Comparison of ENCODE assay signal across 24 mouse cellular contexts in the genomic region with DNA sequence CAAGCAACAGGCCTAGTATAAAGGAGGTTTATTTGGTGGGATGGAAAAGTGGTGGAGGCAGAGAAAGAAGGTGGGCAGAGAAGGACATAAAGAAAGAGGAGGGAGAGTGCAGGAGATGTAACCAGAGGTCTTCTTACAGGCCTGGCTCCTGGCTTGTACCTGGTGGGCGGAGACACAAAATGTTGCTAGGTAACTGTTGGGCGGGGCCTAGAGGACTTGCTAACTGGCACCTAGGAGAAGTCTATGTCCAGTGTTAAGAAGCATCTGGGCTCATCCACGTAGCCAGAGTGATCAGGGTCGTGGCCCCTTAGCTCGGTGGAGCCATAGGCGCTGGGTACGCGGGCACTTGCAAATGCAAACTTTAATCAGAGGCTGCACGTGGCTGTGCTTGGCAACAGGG. TPM values are rescaled to one million over a fixed set of nuclear protein-coding genes. Genes with fewer than 3 reads are reported as not detected.
DNase-seq lines count a peak whose midpoint lies in the region; ATAC-seq and TF ChIP-seq lines count a peak whose summit lies in the region.
"Had no signal": no experiment of that assay in that cellular context is flagged by ENCODE, and none has a peak within 500 bp of the region (broad histone marks: within the 10 kb centered on the region; RNA-seq: fewer than 3 reads in every experiment).

No protein-coding gene starts in this region.

- TF ChIP-seq EP300 in stomach, postnatal 0 days (optimal IDR thresholded peaks at IDR 0.05): no peak

- no peak for TF ChIP-seq CTCF in stomach, postnatal 0 days (IDR thresholded peaks at IDR 0.05; ENCODE audit: low read depth)

- H3K27me3 ChIP-seq in hindbrain, embryonic 10.5 days (ENCODE audit: insufficient read depth, poor library complexity, severe bottlenecking): 0 out of 2 replicates have a peak, but pooled peaks cover 14% of the 10 kb centered on the region
- no peaks in the 10 kb centered on the region for H3K27me3 ChIP-seq in hindbrain, embryonic 16.5 days (replicated peaks; ENCODE audit: control insufficient read depth, insufficient read depth, low read length)
- peaks cover 20% of the 10 kb centered on the region for H3K27me3 ChIP-seq in megakaryocyte, embryonic 14.5 days (replicated peaks)
- H3K27me3 ChIP-seq in stomach, postnatal 0 days (ENCODE audit: control insufficient read depth, insufficient read depth, low read length): no peaks in the 10 kb centered on the region
- H3K27me3 ChIP-seq: embryonic facial prominence, embryonic 12.5 days; forebrain, embryonic 13.5 days; hindbrain, embryonic 15.5 days; intestine, embryonic 15.5 days had no signal

- peaks cover 39% of the 10 kb centered on the region for H3K4me1 ChIP-seq in hindbrain, embryonic 10.5 days (replicated peaks)
- peaks cover 11% of the 10 kb centered on the region for H3K4me1 ChIP-seq in hindbrain, embryonic 16.5 days (ENCODE audit: control insufficient read depth, insufficient read depth, low read depth, low read length)
- peaks cover 95% of the 10 kb centered on the region for H3K4me1 ChIP-seq in megakaryocyte, embryonic 14.5 days
- H3K4me1 ChIP-seq in stomach, postnatal 0 days (replicated peaks; ENCODE audit: control insufficient read depth, insufficient read depth): no peaks in the 10 kb centered on the region
- H3K4me1 ChIP-seq: embryonic facial prominence, embryonic 12.5 days; intestine, embryonic 15.5 days had no signal

- DNase-seq in hindbrain, embryonic 10.5 days (ENCODE audit: low spot score): no peak
- DNase-seq in ZHBTc4 (ENCODE audit: low read depth, low spot score): peak; percentile 45
- DNase-seq in stomach, postnatal 0 days (ENCODE audit: low spot score): no peak
- DNase-seq in layer of hippocampus, adult 18-20 months (ENCODE audit: low spot score in 2 of 2): no peak
- DNase-seq: adrenal gland, adult 2 months; cerebellum, adult 18-20 months; cerebellum, postnatal 25 days; gastrocnemius, adult 2 months; heart, postnatal 4 days; kidney, postnatal 14 days; left cerebral cortex, postnatal 4 days; lung, postnatal 4 days; thymus, postnatal 4 days had no signal

- H3K4me3 ChIP-seq in hindbrain, embryonic 10.5 days: no peak overlapping the region
- no peak overlapping the region for H3K4me3 ChIP-seq in hindbrain, embryonic 16.5 days (ENCODE audit: low read length)
- H3K4me3 ChIP-seq in megakaryocyte, embryonic 14.5 days (replicated peaks): peak overlapping the region; percentile 54
- H3K4me3 ChIP-seq in stomach, postnatal 0 days (ENCODE audit: low read depth, low read length): no peak overlapping the region
- H3K4me3 ChIP-seq: embryonic facial prominence, embryonic 12.5 days; forebrain, embryonic 13.5 days; gastrocnemius, adult 2 months; heart, embryonic 15.5 days; hindbrain, embryonic 15.5 days; intestine, embryonic 15.5 days; limb, embryonic 15.5 days; midbrain, embryonic 10.5 days had no signal

- WGBS in hindbrain, embryonic 10.5 days: 54% methylated on average over 9 of the region's 9 CpGs
- WGBS in hindbrain, embryonic 16.5 days: 55% methylated on average over 9 of the region's 9 CpGs
- WGBS in stomach, postnatal 0 days: 63% methylated on average over 9 of the region's 9 CpGs

- H3K27ac ChIP-seq in hindbrain, embryonic 10.5 days: 0 out of 2 replicates have a peak overlapping the region, but pooled peaks have one; percentile 29
- H3K27ac ChIP-seq in hindbrain, embryonic 16.5 days (ENCODE audit: low read depth, low read length): no peak overlapping the region; the same call in 1 of the 2 replicates
- H3K27ac ChIP-seq in stomach, postnatal 0 days (replicated peaks): no peak overlapping the region
- H3K27ac ChIP-seq: embryonic facial prominence, embryonic 12.5 days; forebrain, embryonic 13.5 days; gastrocnemius, adult 2 months; heart, embryonic 15.5 days; intestine, embryonic 15.5 days; limb, embryonic 15.5 days; midbrain, embryonic 10.5 days had no signal

- no peak overlapping the region for H3K9ac ChIP-seq in hindbrain, embryonic 16.5 days (ENCODE audit: low read depth, low read length)
- H3K9ac ChIP-seq in stomach, postnatal 0 days (ENCODE audit: low read length): no peak overlapping the region
- H3K9ac ChIP-seq: embryonic facial prominence, embryonic 12.5 days; forebrain, embryonic 13.5 days; heart, embryonic 15.5 days; hindbrain, embryonic 15.5 days; intestine, embryonic 15.5 days; limb, embryonic 15.5 days had no signal

- H3K9me3 ChIP-seq in hindbrain, embryonic 10.5 days: no peaks in the 10 kb centered on the region
- no peaks in the 10 kb centered on the region for H3K9me3 ChIP-seq in hindbrain, embryonic 16.5 days (ENCODE audit: control insufficient read depth, low read length)
- H3K9me3 ChIP-seq in megakaryocyte, embryonic 14.5 days: no peaks in the 10 kb centered on the region
- no peaks in the 10 kb centered on the region for H3K9me3 ChIP-seq in stomach, postnatal 0 days (ENCODE audit: control insufficient read depth, low read length)
- H3K9me3 ChIP-seq: embryonic facial prominence, embryonic 12.5 days; forebrain, embryonic 13.5 days; heart, embryonic 15.5 days; hindbrain, embryonic 15.5 days; intestine, embryonic 15.5 days; limb, embryonic 15.5 days; midbrain, embryonic 10.5 days had no signal

- no peak for ATAC-seq in hindbrain, embryonic 16.5 days
- no peak for ATAC-seq in megakaryocyte, adult 5-6 weeks (ENCODE audit: poor library complexity, severe bottlenecking)
- ATAC-seq in stomach, postnatal 0 days (ENCODE audit: low FRiP score, low TSS enrichment): 0 out of 2 replicates have a peak, but pooled peaks have one; percentile 40
- ATAC-seq: CD4-positive, CD25-positive, alpha-beta regulatory T cell, adult 4 months; forebrain, embryonic 13.5 days; intestine, embryonic 15.5 days had no signal

- H3K36me3 ChIP-seq in hindbrain, embryonic 10.5 days: no peaks in the 10 kb centered on the region
- no peaks in the 10 kb centered on the region for H3K36me3 ChIP-seq in hindbrain, embryonic 16.5 days (ENCODE audit: control insufficient read depth, insufficient read depth, low read length)
- no peaks in the 10 kb centered on the region for H3K36me3 ChIP-seq in megakaryocyte, embryonic 14.5 days (replicated peaks; ENCODE audit: low read length)
- H3K36me3 ChIP-seq in stomach, postnatal 0 days (ENCODE audit: control insufficient read depth, insufficient read depth, low read length): no peaks in the 10 kb centered on the region
- H3K36me3 ChIP-seq: embryonic facial prominence, embryonic 12.5 days; heart, embryonic 15.5 days; hindbrain, embryonic 15.5 days; intestine, embryonic 15.5 days; limb, embryonic 15.5 days; midbrain, embryonic 10.5 days had no signal

- no peak overlapping the region for H3K4me2 ChIP-seq in hindbrain, embryonic 16.5 days (ENCODE audit: low read length)
- H3K4me2 ChIP-seq in stomach, postnatal 0 days (replicated peaks; ENCODE audit: low read depth): no peak overlapping the region
- H3K4me2 ChIP-seq: embryonic facial prominence, embryonic 12.5 days; forebrain, embryonic 13.5 days; heart, embryonic 15.5 days; hindbrain, embryonic 15.5 days; intestine, embryonic 15.5 days; limb, embryonic 15.5 days had no signal

RNA-seq across cellular contexts. Expression of gene Lrp8, which starts 52.0 kb away (rescaled TPM):
- polyA plus RNA-seq in hindbrain, embryonic 10.5 days (2016; fragmentation: Nextera tagmentation; extraction: Ambion mirVana): 10.0 and 13.9 TPM in 2 replicates
- 23.8 and 34.7 TPM in 2 replicates for polyA plus RNA-seq in hindbrain, embryonic 16.5 days (2015; fragmentation: Nextera tagmentation; extraction: Ambion mirVana)
- 14.7 and 29.4 TPM in 2 replicates for polyA plus RNA-seq in megakaryocyte, embryonic 14.5 days (2012; ENCODE audit: insufficient read depth, low replicate concordance)
- 4.9 and 6.7 TPM in 2 replicates for total RNA-seq in megakaryocyte, adult 5-6 weeks (2015)
- total RNA-seq in megakaryocyte, adult 5-6 weeks (2017): 5.0 and 6.3 TPM in 2 replicates
- 0.85 and 1.3 TPM in 2 replicates for polyA plus RNA-seq in stomach, postnatal 0 days (2015; fragmentation: Nextera tagmentation; extraction: Ambion mirVana)
- total RNA-seq in layer of hippocampus, adult 18-20 months (2021): 10 to 100 TPM; 87.2 to 98.0 TPM
